Mouse (Mus musculus): ENCODE data around the gene Adora3. TPM values are rescaled to one million over a fixed set of nuclear protein-coding genes. Genes with fewer than 3 reads are reported as not detected.

Adora3 gene
- polyA plus RNA-seq (2016; fragmentation: Nextera tagmentation; extraction: Ambion mirVana): 0.11 TPM in 1 of 2 replicates, not detected in the other

DNA sequence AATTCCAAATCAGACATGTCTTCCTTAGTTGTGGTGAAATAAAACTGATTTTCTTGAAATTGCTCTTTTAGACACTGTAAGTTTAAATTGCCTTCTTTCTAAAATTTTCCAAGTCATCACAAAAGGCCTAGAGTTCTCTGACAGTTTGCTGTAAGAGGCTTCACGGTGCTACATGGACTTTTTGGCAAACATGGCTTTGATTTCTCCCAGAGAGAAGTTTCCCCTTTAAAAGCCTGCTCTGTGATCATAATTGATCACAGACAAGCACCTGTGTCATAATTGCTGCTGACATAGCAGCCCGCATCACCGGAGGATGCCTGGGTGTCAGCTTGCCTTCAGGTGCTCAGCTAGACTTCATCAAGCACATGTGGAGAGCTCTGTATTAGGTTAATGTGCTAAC lies at the start of gene Adora3, which contains the start of gene Tmigd3:
TSS of gene Adora3 (plus strand) at position 301 of the 400 bp plus-strand sequence.
TSS of gene Tmigd3 (plus strand) at position 346 of the 400 bp plus-strand sequence.
- DNase-seq (ENCODE audit: low spot score): no peak
- Histone ChIP-seq H3K27ac (replicated peaks) (no peak within 1 kb of the TSS), H3K27me3 (ENCODE audit: low read depth, poor library complexity, severe bottlenecking) (no peaks in the 10 kb centered on the region), H3K36me3 (no peaks in the 10 kb centered on the region), H3K4me1 (peaks cover 6% of the 10 kb centered on the region), H3K9me3 (replicated peaks) (no peaks in the 10 kb centered on the region), H3K4me3 (no peak within 1 kb of the TSS)
- 90% methylated on average over 3 of the region's 3 CpGs for WGBS

- no peaks in the 10 kb centered on the region for H3K9me3 ChIP-seq (replicated peaks)
- peaks cover 11% of the 10 kb centered on the region for H3K4me1 ChIP-seq
- H3K27me3 ChIP-seq (ENCODE audit: low read depth, poor library complexity, severe bottlenecking): no peaks in the 10 kb centered on the region
- DNase-seq (ENCODE audit: low spot score): no peak
- no peak overlapping the region for H3K4me3 ChIP-seq
- no peaks in the 10 kb centered on the region for H3K36me3 ChIP-seq
- 89% methylated on average over 3 of the region's 3 CpGs for WGBS
- H3K27ac ChIP-seq (replicated peaks): no peak overlapping the region
These were observed 49.2 kb upstream of the Adora3 start for GRCm38 (mm10) chr3:105821504-105821903.

GRCm38 (mm10) chr3:105823609-105824008 lies 47.0 kb upstream of the Adora3 start:
- no peak overlapping the region for H3K27ac ChIP-seq (replicated peaks)
- H3K36me3 ChIP-seq: no peaks in the 10 kb centered on the region
- H3K27me3 ChIP-seq (ENCODE audit: low read depth, poor library complexity, severe bottlenecking): no peaks in the 10 kb centered on the region
- DNase-seq (ENCODE audit: low spot score): no peak
- no peaks in the 10 kb centered on the region for H3K9me3 ChIP-seq (replicated peaks)
- no peak overlapping the region for H3K4me3 ChIP-seq
- H3K4me1 ChIP-seq: peaks cover 11% of the 10 kb centered on the region

- Histone ChIP-seq H3K9me3 (replicated peaks) (no peaks in the 10 kb centered on the region), H3K27ac (replicated peaks) (no peak overlapping the region), H3K4me1 (peaks cover 11% of the 10 kb centered on the region), H3K36me3 (no peaks in the 10 kb centered on the region), H3K27me3 (ENCODE audit: low read depth, poor library complexity, severe bottlenecking) (no peaks in the 10 kb centered on the region), H3K4me3 (no peak overlapping the region)
- DNase-seq (ENCODE audit: low spot score): no peak
- WGBS: 48% methylated on average over 5 of the region's 5 CpGs
These were observed 46.6 kb upstream of the Adora3 start for GRCm38 (mm10) chr3:105824103-105824502.

- WGBS: 56% methylated on average over 2 of the region's 2 CpGs
- no peak overlapping the region for H3K4me3 ChIP-seq
- DNase-seq (ENCODE audit: low spot score): no peak
- H3K27me3 ChIP-seq (ENCODE audit: low read depth, poor library complexity, severe bottlenecking): no peaks in the 10 kb centered on the region
- H3K27ac ChIP-seq (replicated peaks): no peak overlapping the region
- H3K36me3 ChIP-seq: no peaks in the 10 kb centered on the region
- peaks cover 11% of the 10 kb centered on the region for H3K4me1 ChIP-seq
- no peaks in the 10 kb centered on the region for H3K9me3 ChIP-seq (replicated peaks)
These were observed 46.0 kb upstream of the Adora3 start for GRCm38 (mm10) chr3:105824704-105825103.

DNA sequence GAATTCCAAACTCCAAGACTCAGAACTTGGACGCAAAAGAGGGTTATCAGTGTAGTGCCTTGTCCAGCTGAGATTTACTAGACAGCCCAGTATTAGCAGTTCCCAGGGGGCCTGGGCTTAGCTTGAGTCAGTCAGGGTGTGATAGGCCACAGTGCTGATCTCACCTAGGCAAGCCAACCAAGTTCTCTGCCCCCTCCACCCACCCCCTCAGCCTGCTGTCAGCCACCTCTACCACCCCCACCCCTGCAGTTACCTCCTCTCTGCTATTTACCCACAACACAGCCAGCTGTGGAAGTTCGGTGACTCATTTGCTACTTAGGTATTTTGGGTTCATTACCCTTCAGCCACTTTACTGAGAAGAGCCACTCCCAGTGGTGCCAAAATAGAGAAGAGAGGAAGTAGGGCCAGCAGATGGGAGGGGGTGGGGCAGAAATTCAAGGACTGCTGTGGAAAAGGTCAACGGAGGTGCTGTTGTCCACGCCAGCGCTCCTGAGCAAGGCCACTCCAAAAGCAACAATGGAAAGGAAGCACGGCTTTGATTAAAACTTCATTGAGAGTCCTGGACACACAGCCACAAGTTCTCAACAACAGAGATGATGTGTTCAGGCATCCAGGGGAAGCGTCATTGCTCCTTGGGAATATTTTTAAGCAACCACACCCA lies 45.0 kb upstream of the Adora3 start:
- Histone ChIP-seq H3K9me3 (replicated peaks) (no peaks in the 10 kb centered on the region), H3K36me3 (no peaks in the 10 kb centered on the region), H3K4me1 (peaks cover 11% of the 10 kb centered on the region), H3K4me3 (no peak overlapping the region), H3K27me3 (ENCODE audit: low read depth, poor library complexity, severe bottlenecking) (no peaks in the 10 kb centered on the region), H3K27ac (replicated peaks) (no peak overlapping the region)
- 67% methylated on average over 7 of the region's 7 CpGs for WGBS
- no peak for DNase-seq (ENCODE audit: low spot score)

GRCm38 (mm10) chr3:105831584-105831983 lies 39.1 kb upstream of the Adora3 start:
- H3K36me3 ChIP-seq: no peaks in the 10 kb centered on the region
- H3K9me3 ChIP-seq (replicated peaks): no peaks in the 10 kb centered on the region
- H3K4me3 ChIP-seq: no peak overlapping the region
- DNase-seq (ENCODE audit: low spot score): no peak
- H3K4me1 ChIP-seq: no peaks in the 10 kb centered on the region
- H3K27ac ChIP-seq (replicated peaks): no peak overlapping the region
- WGBS: 96% methylated on average over 3 of the region's 3 CpGs
- no peaks in the 10 kb centered on the region for H3K27me3 ChIP-seq (ENCODE audit: low read depth, poor library complexity, severe bottlenecking)

GRCm38 (mm10) chr3:105835875-105836274 lies 34.8 kb upstream of the Adora3 start:
- DNase-seq (ENCODE audit: low spot score): no peak
- H3K27me3 ChIP-seq (ENCODE audit: low read depth, poor library complexity, severe bottlenecking): no peaks in the 10 kb centered on the region
- H3K4me3 ChIP-seq: no peak overlapping the region
- WGBS: 77% methylated on average over 3 of the region's 3 CpGs
- no peaks in the 10 kb centered on the region for H3K9me3 ChIP-seq (replicated peaks)
- H3K4me1 ChIP-seq: no peaks in the 10 kb centered on the region
- H3K27ac ChIP-seq (replicated peaks): no peak overlapping the region
- H3K36me3 ChIP-seq: no peaks in the 10 kb centered on the region

DNA sequence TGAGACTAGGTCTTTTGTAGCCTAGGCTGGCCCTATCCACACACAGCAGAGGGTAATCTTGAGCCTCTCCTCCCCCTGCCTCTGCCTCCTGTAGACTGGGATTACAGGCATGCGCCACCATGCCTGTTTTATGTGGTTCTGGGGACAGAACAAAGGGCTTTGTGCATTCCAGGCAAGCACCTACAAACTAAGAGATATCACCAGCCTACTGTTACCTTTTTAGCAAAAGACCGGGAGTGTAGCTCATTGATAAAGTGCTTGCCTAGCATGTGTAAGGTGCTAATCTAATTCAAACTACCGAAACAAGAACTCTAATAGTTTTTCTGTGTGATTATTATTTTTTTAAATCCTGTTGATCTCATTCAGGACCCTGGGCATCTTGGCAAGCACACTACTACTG lies 33.8 kb upstream of the Adora3 start:
- no peaks in the 10 kb centered on the region for H3K36me3 ChIP-seq
- no peak overlapping the region for H3K27ac ChIP-seq (replicated peaks)
- H3K4me3 ChIP-seq: no peak overlapping the region
- WGBS: 82% methylated on average over 3 of the region's 3 CpGs
- no peaks in the 10 kb centered on the region for H3K27me3 ChIP-seq (ENCODE audit: low read depth, poor library complexity, severe bottlenecking)
- H3K4me1 ChIP-seq: no peaks in the 10 kb centered on the region
- no peaks in the 10 kb centered on the region for H3K9me3 ChIP-seq (replicated peaks)
- no peak for DNase-seq (ENCODE audit: low spot score)

- 81% methylated on average over 3 of the region's 3 CpGs for WGBS
- no peaks in the 10 kb centered on the region for H3K36me3 ChIP-seq
These were observed 32.0 kb upstream of the Adora3 start for GRCm38 (mm10) chr3:105838655-105839054.

DNA sequence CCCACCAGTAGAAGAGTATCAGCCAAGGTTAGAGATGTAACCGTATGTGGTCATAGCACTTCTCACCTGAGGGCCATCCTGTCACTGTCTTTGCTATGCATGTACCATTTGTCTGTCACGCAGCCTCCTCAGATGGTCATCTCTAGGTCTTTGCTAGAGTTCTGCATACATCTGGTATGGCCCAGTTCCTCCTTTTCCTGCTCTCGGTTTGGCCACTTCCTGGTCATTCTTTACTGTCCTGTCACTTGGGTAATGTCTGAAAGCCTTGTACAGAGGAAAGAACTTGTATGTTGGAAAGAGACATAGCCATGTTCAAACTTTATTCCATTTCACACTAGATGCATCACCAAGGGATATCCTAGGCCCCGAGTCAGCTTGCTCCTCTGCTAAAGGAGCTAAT lies 30.8 kb upstream of the Adora3 start:
- H3K27me3 ChIP-seq (ENCODE audit: low read depth, poor library complexity, severe bottlenecking): no peaks in the 10 kb centered on the region
- 90% methylated on average over 4 of the region's 4 CpGs for WGBS
- H3K36me3 ChIP-seq: no peaks in the 10 kb centered on the region
- H3K27ac ChIP-seq (replicated peaks): no peak overlapping the region
- DNase-seq (ENCODE audit: low spot score): no peak
- H3K4me3 ChIP-seq: no peak overlapping the region
- no peaks in the 10 kb centered on the region for H3K4me1 ChIP-seq
- H3K9me3 ChIP-seq (replicated peaks): no peaks in the 10 kb centered on the region

More at GRCm38 (mm10) chr3:105838655-105839054, 32.0 kb upstream of the Adora3 start:
- no peaks in the 10 kb centered on the region for H3K4me1 ChIP-seq
- H3K27me3 ChIP-seq (ENCODE audit: low read depth, poor library complexity, severe bottlenecking): no peaks in the 10 kb centered on the region
- no peak for DNase-seq (ENCODE audit: low spot score)
- H3K27ac ChIP-seq (replicated peaks): no peak overlapping the region
- H3K4me3 ChIP-seq: no peak overlapping the region
- no peaks in the 10 kb centered on the region for H3K9me3 ChIP-seq (replicated peaks)

DNA sequence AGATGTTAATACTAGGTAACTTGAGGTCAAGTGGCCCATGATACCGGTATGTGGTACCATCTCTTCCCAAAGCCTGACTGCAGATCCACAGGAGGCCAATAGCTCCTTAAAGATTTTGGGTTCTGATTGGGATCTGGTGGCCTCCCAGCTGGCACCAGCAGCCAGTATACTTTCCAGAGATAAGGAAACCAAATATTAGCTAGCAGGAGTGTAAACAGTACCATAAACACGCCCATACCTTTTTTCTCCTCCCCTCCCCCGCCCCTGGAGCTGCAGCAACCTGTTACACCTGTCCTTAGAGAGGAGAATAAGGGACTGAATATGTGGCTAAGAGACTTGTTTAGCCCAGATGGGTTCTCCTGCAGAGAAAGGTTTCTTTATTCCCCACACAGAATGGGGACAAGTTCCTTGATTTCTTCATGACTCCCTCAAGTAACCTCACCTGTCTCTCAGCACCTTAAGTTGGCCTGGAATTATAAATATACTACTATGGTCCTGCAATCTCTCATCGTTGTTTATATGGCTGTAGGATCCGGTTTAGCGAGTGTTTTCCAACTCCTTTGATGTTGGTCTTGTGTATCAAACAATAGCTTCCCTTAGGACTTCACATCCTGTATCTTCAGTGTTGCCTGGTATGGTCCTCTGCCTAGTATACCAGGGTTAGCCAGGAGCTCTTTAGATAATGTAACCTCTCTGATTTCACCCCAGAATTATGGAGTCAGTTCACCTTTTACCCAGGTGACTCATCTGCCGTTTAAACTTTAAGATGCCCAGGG lies 24.2 kb upstream of the Adora3 start:
- WGBS: 71% methylated on average over 7 of the region's 7 CpGs

DNA sequence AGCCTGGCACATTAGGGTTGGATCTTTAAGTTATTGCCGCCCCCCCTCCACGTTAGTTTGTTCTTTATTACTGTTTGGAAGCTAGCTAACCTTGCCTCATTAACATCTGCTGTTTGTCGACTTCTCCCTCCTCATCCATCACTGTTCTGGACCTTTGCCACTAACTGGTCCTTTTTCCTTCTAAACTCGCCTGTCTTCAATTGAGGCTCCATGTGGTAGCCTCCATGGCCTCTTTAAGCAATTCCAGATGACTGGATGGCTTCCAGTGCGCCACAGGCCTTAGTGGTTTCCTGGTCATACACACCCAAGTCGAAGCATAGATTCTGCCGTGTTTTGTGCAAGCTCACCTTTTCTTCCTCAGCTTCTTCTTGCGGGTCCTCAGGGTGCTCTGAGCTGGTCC lies 16.9 kb upstream of the Adora3 start:
- Histone ChIP-seq H3K27me3 (ENCODE audit: low read depth, poor library complexity, severe bottlenecking) (no peaks in the 10 kb centered on the region), H3K36me3 (no peaks in the 10 kb centered on the region), H3K4me1 (no peaks in the 10 kb centered on the region), H3K27ac (replicated peaks) (no peak overlapping the region), H3K4me3 (no peak overlapping the region), H3K9me3 (replicated peaks) (no peaks in the 10 kb centered on the region)
- no peak for DNase-seq (ENCODE audit: low spot score)
- 81% methylated on average over 8 of the region's 8 CpGs for WGBS

More for the DNA sequence above, 24.2 kb upstream of the Adora3 start:
- Histone ChIP-seq H3K27me3 (ENCODE audit: low read depth, poor library complexity, severe bottlenecking) (no peaks in the 10 kb centered on the region), H3K9me3 (replicated peaks) (no peaks in the 10 kb centered on the region), H3K36me3 (no peaks in the 10 kb centered on the region), H3K4me3 (no peak overlapping the region), H3K4me1 (no peaks in the 10 kb centered on the region), H3K27ac (replicated peaks) (no peak overlapping the region)
- no peak for DNase-seq (ENCODE audit: low spot score)
